Mouse (Mus musculus): Measurements from ENCODE around the gene Fbxo44. TPM values are rescaled to one million over a fixed set of nuclear protein-coding genes. Genes with fewer than 3 reads are reported as not detected.
A peak's percentile ranks its signal among the peaks of the same experiment; 100 is the strongest.
"Not testable (repeated sequence)": the region's sequence is repeated elsewhere in the genome, so short reads cannot be mapped to it uniquely, and the experiment has no call there.

Gene Fbxo44
- polyA plus RNA-seq, 1 experiment from 2014 or later: 86.5 TPM

DNA sequence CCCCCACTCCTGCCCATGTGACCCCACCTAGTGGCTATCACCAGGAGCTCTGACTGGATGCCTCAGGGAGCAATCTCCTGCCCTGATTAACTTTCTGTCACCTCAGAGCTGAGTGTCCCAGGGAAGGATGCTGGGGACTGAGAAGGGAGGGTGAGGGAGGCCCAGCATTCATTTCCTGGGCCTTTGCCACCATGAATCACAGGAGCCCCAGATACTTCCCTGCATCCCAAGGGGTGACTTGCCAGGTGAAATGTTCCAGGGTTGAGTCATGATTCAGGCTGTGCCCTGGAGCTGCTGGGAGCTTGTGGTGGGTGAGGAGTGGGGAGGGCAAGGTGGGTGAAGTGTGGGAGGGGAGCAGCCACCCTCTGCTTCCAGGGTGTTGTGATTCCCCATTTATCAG lies 17.4 kb upstream of the Fbxo44 start:
- H3K36me3 ChIP-seq: no peaks in the 10 kb centered on the region
- H3K27ac ChIP-seq: no peak overlapping the region
- no peaks in the 10 kb centered on the region for H3K9me3 ChIP-seq
- peaks cover 65% of the 10 kb centered on the region for H3K27me3 ChIP-seq (ENCODE audit: insufficient read depth, poor library complexity, severe bottlenecking)
- peaks cover 47% of the 10 kb centered on the region for H3K4me1 ChIP-seq (replicated peaks)
- H3K4me3 ChIP-seq: no peak overlapping the region
- DNase-seq (ENCODE audit: low spot score): no peak

DNA sequence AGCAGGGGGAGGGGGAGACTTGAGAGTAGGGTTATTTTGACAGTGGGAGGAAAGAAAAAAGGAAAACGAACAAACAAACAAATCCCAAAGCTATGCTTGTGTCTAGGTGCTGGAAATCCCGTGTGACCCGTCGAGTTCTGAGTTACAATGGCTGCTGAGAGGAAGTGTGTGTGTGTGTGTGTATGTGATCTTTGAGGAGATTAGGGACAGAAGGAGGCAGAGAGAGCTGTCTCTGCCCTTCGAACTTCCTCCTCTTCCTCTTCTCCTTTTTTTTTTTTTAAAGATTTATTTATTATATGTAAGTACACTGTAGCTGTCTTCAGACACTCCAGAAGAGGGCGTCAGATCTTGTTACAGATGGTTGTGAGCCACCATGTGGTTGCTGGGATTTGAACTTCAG lies 16.3 kb upstream of the Fbxo44 start:
- H3K4me1 ChIP-seq (replicated peaks): peaks cover 43% of the 10 kb centered on the region
- H3K27me3 ChIP-seq (ENCODE audit: insufficient read depth, poor library complexity, severe bottlenecking): peaks cover 72% of the 10 kb centered on the region
- WGBS: 72% methylated on average over 6 of the region's 6 CpGs

DNA sequence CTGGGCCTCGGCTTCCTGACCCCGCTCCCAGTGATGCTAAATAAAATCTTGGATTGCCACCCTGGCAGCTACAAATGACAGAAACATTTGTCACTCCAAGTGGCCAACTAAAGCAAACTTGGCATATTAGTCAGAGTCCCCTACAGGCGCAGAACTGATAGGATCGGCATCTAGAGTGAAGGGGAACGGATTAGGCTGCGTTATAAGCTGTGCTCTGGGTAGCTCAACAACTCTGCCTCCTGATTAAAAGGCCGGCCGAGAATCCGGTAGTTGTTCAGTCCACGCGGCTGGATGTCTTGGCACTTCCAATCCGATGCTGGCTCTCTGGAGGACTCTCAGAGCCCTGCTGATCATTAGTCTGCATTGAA lies 14.2 kb upstream of the Fbxo44 start:
- WGBS: 14% methylated on average over 12 of the region's 12 CpGs
- Histone ChIP-seq H3K27me3 (ENCODE audit: insufficient read depth, poor library complexity, severe bottlenecking) (peaks cover 90% of the 10 kb centered on the region), H3K4me1 (replicated peaks) (peaks cover 48% of the 10 kb centered on the region), H3K27ac (peak overlapping the region; percentile 45; the same call in 1 of the 2 replicates), H3K36me3 (no peaks in the 10 kb centered on the region), H3K4me3 (peak overlapping the region; percentile 41; the same call in 1 of the 2 replicates), H3K9me3 (no peaks in the 10 kb centered on the region)
- no peak for DNase-seq (ENCODE audit: low spot score)

More for the DNA sequence above, 16.3 kb upstream of the Fbxo44 start:
- H3K27ac ChIP-seq; H3K9me3 ChIP-seq; H3K36me3 ChIP-seq; H3K4me3 ChIP-seq; DNase-seq (ENCODE audit: low spot score): not testable (repeated sequence)

DNA sequence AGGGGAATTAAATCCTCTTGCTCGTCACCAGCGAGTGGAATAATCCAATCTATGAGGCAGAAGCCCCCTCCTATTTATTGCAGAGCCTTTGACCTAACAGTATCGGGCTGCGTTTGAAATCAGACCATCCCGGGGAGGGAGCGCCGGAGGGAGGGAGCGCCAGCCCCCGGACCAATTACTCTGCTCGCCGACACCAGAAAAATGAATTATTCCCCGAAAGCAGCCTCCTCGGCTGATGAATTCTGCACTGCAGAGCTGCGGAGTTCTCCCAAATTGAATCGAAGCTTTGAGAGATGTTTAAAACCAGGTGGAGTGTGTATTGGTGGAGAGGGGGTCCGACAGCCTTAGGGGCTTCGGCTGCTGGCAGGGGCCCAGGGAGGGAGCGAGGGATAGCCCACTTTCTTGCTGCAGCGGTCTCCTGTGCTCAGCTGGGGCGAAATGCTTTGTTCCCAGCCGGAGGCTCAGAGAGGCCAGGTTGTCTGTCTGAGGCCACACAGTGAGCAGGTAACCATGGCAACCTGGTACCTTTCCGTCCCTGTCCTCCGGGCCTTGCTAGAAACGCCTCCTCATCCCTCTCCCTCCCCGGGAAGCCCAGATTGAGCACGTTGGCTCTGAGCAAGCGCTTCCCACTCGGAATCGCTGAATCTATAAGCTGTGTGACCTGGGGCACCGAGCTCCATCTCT lies 13.7 kb upstream of the Fbxo44 start:
- Histone ChIP-seq H3K27me3 (ENCODE audit: insufficient read depth, poor library complexity, severe bottlenecking) (peaks cover 91% of the 10 kb centered on the region), H3K27ac (peak overlapping the region; percentile 45; the same call in 1 of the 2 replicates), H3K4me1 (replicated peaks) (peaks cover 45% of the 10 kb centered on the region), H3K9me3 (no peaks in the 10 kb centered on the region), H3K36me3 (no peaks in the 10 kb centered on the region), H3K4me3 (peak overlapping the region; percentile 41)
- peak; percentile 44 for DNase-seq (ENCODE audit: low spot score)
- WGBS: 1% methylated on average over 30 of the region's 30 CpGs

DNA sequence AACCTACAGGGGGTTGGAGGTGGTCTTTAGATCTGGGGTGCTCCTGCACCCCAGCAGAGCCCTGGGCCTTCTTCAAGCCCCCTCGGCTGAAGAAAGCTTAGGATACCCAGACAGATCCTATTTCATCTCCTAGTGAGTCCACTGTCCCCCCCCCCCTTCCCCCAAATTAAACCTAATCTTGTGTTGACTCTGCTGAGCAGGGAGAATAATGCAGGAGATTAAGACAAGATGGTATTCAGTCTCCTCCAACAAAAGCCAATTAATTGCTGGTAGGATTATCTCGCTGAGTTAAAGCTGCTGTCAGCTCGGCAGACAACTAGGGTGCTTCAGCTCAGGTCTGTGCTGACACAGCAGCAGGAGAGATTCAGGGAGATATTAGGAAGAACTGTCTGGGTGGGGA lies 11.0 kb upstream of the Fbxo44 start:
- Histone ChIP-seq H3K4me1 (replicated peaks) (peaks cover 42% of the 10 kb centered on the region), H3K27ac (no peak overlapping the region), H3K27me3 (ENCODE audit: insufficient read depth, poor library complexity, severe bottlenecking) (peaks cover 89% of the 10 kb centered on the region)

DNA sequence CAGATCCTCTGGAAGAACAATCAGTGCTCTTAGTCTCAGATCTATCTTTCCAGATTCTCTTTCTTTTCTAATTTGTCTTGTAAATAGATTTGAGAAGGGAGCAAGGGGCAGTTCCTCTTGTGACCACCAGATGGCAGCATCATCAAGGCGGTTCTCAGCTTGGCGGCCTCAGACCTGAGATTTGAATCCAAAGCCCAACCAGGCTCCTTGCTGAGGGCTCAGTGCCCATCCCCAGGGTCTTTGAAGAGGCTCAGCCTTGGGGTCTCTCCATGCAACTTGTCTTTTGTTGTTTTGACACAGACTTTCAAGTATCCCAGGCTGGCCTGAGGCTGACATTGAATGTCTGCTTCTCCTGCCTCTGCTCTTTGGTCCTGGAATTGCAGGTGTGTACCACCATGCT lies 10.6 kb upstream of the Fbxo44 start:
- Histone ChIP-seq H3K4me3 (no peak overlapping the region), H3K9me3 (no peaks in the 10 kb centered on the region), H3K36me3 (no peaks in the 10 kb centered on the region), H3K27ac (no peak overlapping the region), H3K4me1 (replicated peaks) (peaks cover 42% of the 10 kb centered on the region), H3K27me3 (ENCODE audit: insufficient read depth, poor library complexity, severe bottlenecking) (peaks cover 89% of the 10 kb centered on the region)
- WGBS: 4% methylated on average over 2 of the region's 2 CpGs
- peak; percentile 65 for DNase-seq (ENCODE audit: low spot score)

More for the DNA sequence above, 11.0 kb upstream of the Fbxo44 start:
- Histone ChIP-seq H3K4me3 (no peak overlapping the region), H3K36me3 (no peaks in the 10 kb centered on the region), H3K9me3 (no peaks in the 10 kb centered on the region)
- 36% methylated on average over 3 of the region's 3 CpGs for WGBS
- no peak for DNase-seq (ENCODE audit: low spot score)

DNA sequence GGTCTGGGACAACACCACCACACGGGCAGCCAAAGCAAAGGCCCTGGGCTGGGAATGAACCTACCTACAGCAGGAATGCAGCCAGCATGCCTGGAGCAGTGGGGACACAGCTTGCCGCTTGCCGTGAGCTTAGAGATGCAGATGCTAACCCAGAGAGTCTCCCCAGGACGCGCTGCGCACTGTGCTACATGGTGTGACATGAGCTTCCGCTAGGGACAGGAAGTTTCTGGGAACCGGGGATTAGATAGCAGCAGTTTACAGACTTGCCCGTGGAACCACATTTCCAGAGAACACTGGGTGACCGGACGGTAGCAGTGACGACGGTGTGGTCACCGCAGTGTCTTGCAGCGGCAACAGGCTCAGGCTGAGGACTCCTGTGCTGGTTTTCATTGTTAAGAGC lies 9.3 kb upstream of the Fbxo44 start:
- Histone ChIP-seq H3K4me3 (no peak overlapping the region), H3K9me3 (no peaks in the 10 kb centered on the region), H3K27ac (no peak overlapping the region), H3K36me3 (no peaks in the 10 kb centered on the region), H3K27me3 (ENCODE audit: insufficient read depth, poor library complexity, severe bottlenecking) (peaks cover 89% of the 10 kb centered on the region), H3K4me1 (replicated peaks) (peaks cover 51% of the 10 kb centered on the region)
- no peak for DNase-seq (ENCODE audit: low spot score)
- WGBS: 20% methylated on average over 15 of the region's 15 CpGs

DNA sequence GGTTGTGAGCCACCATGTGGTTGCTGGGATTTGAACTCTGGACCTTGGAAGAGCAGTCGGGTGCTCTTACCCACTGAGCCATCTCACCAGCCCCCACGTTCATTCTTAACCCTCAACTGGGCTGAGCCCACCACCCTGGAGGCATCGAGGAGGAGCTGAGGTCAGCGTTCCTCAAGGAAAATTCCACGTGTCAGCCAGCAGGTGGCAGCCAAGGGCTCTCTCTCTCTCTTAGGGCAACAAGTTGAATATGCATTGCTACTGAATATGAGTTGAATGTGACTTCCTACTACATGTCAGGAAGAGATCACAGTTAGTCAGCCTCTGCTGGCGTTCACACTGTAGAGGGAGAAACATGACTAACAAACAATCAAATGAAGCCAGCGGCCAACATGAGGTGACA lies 8.0 kb upstream of the Fbxo44 start:
- Histone ChIP-seq H3K27ac (no peak overlapping the region), H3K36me3 (no peaks in the 10 kb centered on the region), H3K9me3 (no peaks in the 10 kb centered on the region), H3K27me3 (ENCODE audit: insufficient read depth, poor library complexity, severe bottlenecking) (peaks cover 89% of the 10 kb centered on the region), H3K4me1 (replicated peaks) (peaks cover 51% of the 10 kb centered on the region), H3K4me3 (no peak overlapping the region)
- 26% methylated on average over 7 of the region's 7 CpGs for WGBS
- peak; percentile 69 for DNase-seq (ENCODE audit: low spot score)

DNA sequence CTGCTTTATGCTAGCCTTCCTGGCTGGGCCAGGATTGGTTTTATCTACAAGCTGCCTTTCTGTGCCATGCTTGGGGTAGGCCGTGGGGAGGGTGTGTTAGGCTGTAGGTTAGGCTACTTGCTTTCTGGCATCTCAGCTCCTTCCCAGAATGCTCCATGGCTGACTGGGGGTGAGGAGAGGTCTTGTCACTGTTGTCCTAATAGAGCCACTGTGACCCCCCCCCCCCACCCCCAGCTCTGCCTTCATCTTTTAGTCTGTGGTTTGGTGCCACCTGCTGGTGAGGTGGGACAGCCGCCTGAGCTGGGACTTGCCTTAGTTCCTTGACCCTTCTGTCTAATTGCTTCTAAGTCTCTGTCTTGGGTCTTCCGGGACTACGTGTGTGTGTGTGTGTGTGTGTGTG lies 6.7 kb upstream of the Fbxo44 start:
- H3K27me3 ChIP-seq (ENCODE audit: insufficient read depth, poor library complexity, severe bottlenecking): peaks cover 89% of the 10 kb centered on the region
- H3K4me3 ChIP-seq: peak overlapping the region; percentile 23; the same call in 1 of the 2 replicates
- H3K9me3 ChIP-seq: no peaks in the 10 kb centered on the region
- peaks cover 50% of the 10 kb centered on the region for H3K4me1 ChIP-seq (replicated peaks)
- no peaks in the 10 kb centered on the region for H3K36me3 ChIP-seq
- DNase-seq (ENCODE audit: low spot score): peak; percentile 72
- H3K27ac ChIP-seq: no peak overlapping the region; the same call in 1 of the 2 replicates
- WGBS: 16% methylated on average over 4 of the region's 4 CpGs

DNA sequence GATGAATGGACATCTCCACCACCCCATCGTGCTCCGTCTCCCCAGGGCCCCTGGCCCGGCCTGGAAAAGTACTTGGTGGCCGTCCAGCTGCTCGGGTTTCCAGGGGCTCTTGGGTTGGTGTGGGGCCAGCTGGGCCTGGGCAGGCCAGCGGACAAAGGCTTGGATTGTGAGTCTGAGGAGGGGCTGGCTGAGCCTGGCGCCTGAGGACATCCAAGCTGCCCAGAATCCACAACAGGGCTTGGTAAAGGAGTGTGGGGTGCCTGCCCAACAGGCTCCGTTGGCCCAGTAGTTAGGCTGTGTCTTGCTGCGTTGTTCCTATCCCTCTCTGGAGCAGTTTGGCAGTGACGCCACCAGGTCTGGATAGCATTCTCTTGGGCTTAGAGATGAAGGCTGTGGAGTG lies 6.1 kb upstream of the Fbxo44 start:
- H3K4me3 ChIP-seq: peak overlapping the region; percentile 23
- no peaks in the 10 kb centered on the region for H3K9me3 ChIP-seq
- H3K27me3 ChIP-seq (ENCODE audit: insufficient read depth, poor library complexity, severe bottlenecking): peaks cover 89% of the 10 kb centered on the region
- DNase-seq (ENCODE audit: low spot score): peak; percentile 58
- no peaks in the 10 kb centered on the region for H3K36me3 ChIP-seq
- WGBS: 4% methylated on average over 10 of the region's 10 CpGs
- H3K4me1 ChIP-seq (replicated peaks): peaks cover 51% of the 10 kb centered on the region
- peak overlapping the region; percentile 70 for H3K27ac ChIP-seq

DNA sequence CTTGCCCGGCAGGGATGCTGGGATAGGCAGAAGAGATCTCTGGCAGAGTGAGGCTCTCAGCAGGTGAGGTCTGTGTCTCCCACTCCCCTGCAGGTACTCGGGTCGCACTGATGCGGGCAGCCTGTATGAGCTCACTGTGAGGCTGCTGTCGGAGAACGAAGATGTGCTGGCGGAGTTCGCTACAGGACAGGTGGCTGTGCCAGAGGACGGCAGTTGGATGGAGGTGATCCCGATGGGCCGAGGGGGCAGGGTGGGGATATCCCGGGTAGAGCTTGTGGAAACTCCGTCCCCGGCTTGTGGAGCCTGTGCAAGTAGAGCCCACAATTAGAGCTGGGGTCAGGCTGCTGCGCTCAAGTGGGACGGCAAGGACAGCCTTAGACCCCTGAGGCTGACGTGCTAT lies 5.3 kb upstream of the Fbxo44 start:
- 6% methylated on average over 17 of the region's 17 CpGs for WGBS
- H3K36me3 ChIP-seq: no peaks in the 10 kb centered on the region
- no peak for DNase-seq (ENCODE audit: low spot score)
- no peaks in the 10 kb centered on the region for H3K9me3 ChIP-seq
- H3K27ac ChIP-seq: peak overlapping the region; percentile 6; the same call in 1 of the 2 replicates
- peaks cover 92% of the 10 kb centered on the region for H3K27me3 ChIP-seq (ENCODE audit: insufficient read depth, poor library complexity, severe bottlenecking)
- peaks cover 57% of the 10 kb centered on the region for H3K4me1 ChIP-seq (replicated peaks)
- peak overlapping the region; percentile 23; the same call in 1 of the 2 replicates for H3K4me3 ChIP-seq

DNA sequence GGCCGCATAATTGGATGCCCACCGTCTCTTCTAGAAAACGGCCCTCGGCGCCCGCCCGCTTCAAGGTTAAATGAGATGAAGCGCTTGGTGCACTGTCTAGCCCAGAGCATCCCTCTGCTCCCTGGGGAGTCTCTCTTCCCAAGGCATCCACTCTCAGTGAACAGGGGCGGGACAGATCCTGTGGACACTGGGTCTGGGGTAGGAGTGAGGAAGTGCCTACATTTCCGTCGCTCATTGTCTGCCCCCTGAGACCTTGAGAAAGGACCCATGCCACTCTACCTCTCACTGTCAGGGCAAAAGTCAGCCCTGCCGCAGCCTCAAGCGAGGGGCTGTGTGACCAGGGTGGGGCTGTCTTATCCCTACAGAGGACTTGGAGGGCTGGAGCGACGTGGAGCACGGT lies 4.2 kb upstream of the Fbxo44 start:
- peak; percentile 19 for DNase-seq (ENCODE audit: low spot score)
- Histone ChIP-seq H3K9me3 (no peaks in the 10 kb centered on the region), H3K4me3 (peak overlapping the region; percentile 47), H3K4me1 (replicated peaks) (peaks cover 64% of the 10 kb centered on the region), H3K36me3 (no peaks in the 10 kb centered on the region), H3K27me3 (ENCODE audit: insufficient read depth, poor library complexity, severe bottlenecking) (peaks cover 87% of the 10 kb centered on the region), H3K27ac (no peak overlapping the region)
- WGBS: under 1% methylated on average over 16 of the region's 16 CpGs

DNA sequence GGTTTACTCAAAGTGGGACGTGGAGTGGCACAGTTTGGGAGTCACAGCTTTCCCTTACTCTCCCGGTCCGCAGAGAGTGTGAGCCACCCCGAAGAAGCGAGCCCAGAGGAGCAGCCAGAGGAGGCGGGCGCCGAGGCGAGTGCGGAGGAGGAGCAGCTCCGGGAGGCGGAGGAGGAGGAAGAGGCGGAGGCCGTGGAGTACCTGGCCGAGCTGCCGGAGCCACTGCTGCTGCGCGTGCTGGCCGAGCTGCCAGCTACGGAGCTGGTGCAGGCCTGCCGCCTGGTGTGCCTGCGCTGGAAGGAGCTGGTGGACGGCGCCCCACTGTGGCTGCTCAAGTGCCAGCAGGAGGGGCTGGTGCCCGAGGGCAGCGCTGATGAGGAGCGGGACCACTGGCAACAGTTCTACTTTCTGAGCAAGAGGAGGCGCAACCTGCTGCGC lies 3.7 kb upstream of the Fbxo44 start:
- WGBS: under 1% methylated on average over 29 of the region's 29 CpGs
- Histone ChIP-seq H3K27me3 (ENCODE audit: insufficient read depth, poor library complexity, severe bottlenecking) (peaks cover 84% of the 10 kb centered on the region), H3K36me3 (no peaks in the 10 kb centered on the region), H3K9me3 (no peaks in the 10 kb centered on the region), H3K4me1 (replicated peaks) (peaks cover 67% of the 10 kb centered on the region), H3K4me3 (peak overlapping the region; percentile 47), H3K27ac (peak overlapping the region; percentile 6; the same call in 1 of the 2 replicates)
- peak; percentile 76 for DNase-seq (ENCODE audit: low spot score)

All from hindbrain, embryonic 10.5 days (tissue).